Mouse (Mus musculus) G1E (cell line): ENCODE measurements at regions not wholly inside any gene's neighbourhood (a gene's known extent, or its start where the extent isn't known, plus 50 kb on each side); places are given as distances from the start of the nearest gene placed in this dataset.

Experiments used
- CTCF ChIP-seq: IDR thresholded peaks from 2 replicates; pipeline ENCODE4 v1.5.1; 2012; ENCODE audit warnings: low read depth, low read length, inconsistent platforms, mixed read lengths
- GATA1 ChIP-seq: IDR thresholded peaks from 2 replicates; pipeline ENCODE4 v1.6.1; 2012; ENCODE audit warnings: borderline replicate concordance, low read length, inconsistent platforms, mixed read lengths
- TAL1 ChIP-seq: conservative IDR thresholded peaks from 2 replicates; pipeline ENCODE4 v1.6.1; 2012; ENCODE audit warnings: low read depth, low read length, inconsistent platforms, mixed read lengths

DNA sequence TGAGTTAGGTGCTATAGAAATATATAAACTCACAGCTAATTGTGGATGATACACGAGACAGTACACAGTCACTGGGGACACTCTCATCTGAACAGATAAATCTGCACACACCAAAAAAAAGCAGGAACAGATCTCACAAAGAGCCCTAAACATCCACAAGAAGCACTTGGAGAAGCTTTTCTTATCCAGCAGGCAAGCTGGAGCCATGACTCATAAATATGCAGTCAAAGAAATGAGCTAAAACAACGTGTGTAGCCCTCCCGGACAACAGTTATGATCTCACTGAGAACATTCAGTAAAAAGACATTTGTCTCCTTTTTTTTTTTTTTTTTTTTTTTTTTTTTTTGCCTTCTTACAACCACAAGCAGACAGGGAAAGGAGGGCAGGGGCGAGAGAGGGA lies 235.1 kb upstream of the Elac2 start:
- no peak for TF ChIP-seq CTCF
- TF ChIP-seq TAL1: no peak
- TF ChIP-seq GATA1: no peak
